Mouse (Mus musculus) limb, embryonic 14.5 days (tissue): Measurements from ENCODE around the gene Cdc42. TPM values are rescaled to one million over a fixed set of nuclear protein-coding genes. Genes with fewer than 3 reads are reported as not detected.

Source experiments
- ATAC-seq: fragments of 200-750 bp; cut with Nextera tagmentation; 2 replicates; pipeline ENCODE4 v1.8.0; 2017; ENCODE audit warnings: low read depth, moderate number of reproducible peaks, moderate TSS enrichment; ENCODE audit not compliant: low FRiP score
- DNase-seq: peaks from one replicate; pipeline ENCODE4 v3.0.0-alpha.2; 2015; ENCODE audit warnings: low spot score
- H3K27ac ChIP-seq: fragments of 300-500 bp; sonication (generic); replicated peaks from 2 replicates; pipeline ENCODE4 v1.5.1; 2014; ENCODE audit warnings: low read depth, mild to moderate bottlenecking, low read length, moderate library complexity, mixed read lengths
- H3K27me3 ChIP-seq: fragments of 300-500 bp; sonication (generic); 2 replicates; pipeline ENCODE4 v1.6.1; 2014; ENCODE audit warnings: low read length, mixed read lengths; ENCODE audit not compliant: control insufficient read depth, insufficient read depth
- H3K36me3 ChIP-seq: fragments of 300-500 bp; sonication (generic); 2 replicates; pipeline ENCODE4 v1.6.1; 2014; ENCODE audit warnings: mild to moderate bottlenecking, low read length, moderate library complexity, mixed read lengths; ENCODE audit not compliant: control insufficient read depth, insufficient read depth
- H3K4me1 ChIP-seq: fragments of 300-500 bp; sonication (generic); 2 replicates; pipeline ENCODE4 v1.6.1; 2014; ENCODE audit warnings: antibody characterized with exemption, low read length, mixed read lengths; ENCODE audit not compliant: control insufficient read depth, insufficient read depth
- H3K4me2 ChIP-seq: fragments of 300-500 bp; sonication (generic); replicated peaks from 2 replicates; pipeline ENCODE4 v1.6.1; 2014; ENCODE audit warnings: low read depth, mild to moderate bottlenecking, low read length, moderate library complexity; ENCODE audit not compliant: severe bottlenecking
- H3K4me3 ChIP-seq: fragments of 300-500 bp; sonication (generic); replicated peaks from 2 replicates; pipeline ENCODE4 v1.5.1; 2014; ENCODE audit warnings: low read length
- H3K9ac ChIP-seq: fragments of 300-500 bp; sonication (generic); 2 replicates; pipeline ENCODE4 v1.6.1; 2014; ENCODE audit warnings: mild to moderate bottlenecking, low read depth, low read length, moderate library complexity; ENCODE audit not compliant: severe bottlenecking
- H3K9me3 ChIP-seq: fragments of 300-500 bp; sonication (generic); 2 replicates; pipeline ENCODE4 v1.6.1; 2016; ENCODE audit warnings: low read length; ENCODE audit not compliant: control insufficient read depth
- POLR2A ChIP-seq: fragments of 200-500 bp; IDR thresholded peaks from 2 replicates; pipeline ENCODE4 v1.8.0; 2012; ENCODE audit warnings: inconsistent platforms, mild to moderate bottlenecking, moderate library complexity, borderline replicate concordance; ENCODE audit not compliant: insufficient read depth, insufficient read length; ENCODE audit errors: extremely low read depth
- WGBS: fragments of 180-500 bp; shearing (Covaris S2); extraction: QIAGEN DNeasy Blood & Tissue Kit; methylation state at CpG from one replicate; pipeline ENCODE4 v1.1.7; 2014; 5-methylcytosine and 5-hydroxymethylcytosine counted together
- polyA plus RNA-seq, 2 experiments: library from polyadenylated mRNA; depleted of rRNA in 1 of 2; stranded (reverse) in 1 of 2; unstranded in 1 of 2; fragments of >200 nt; fragmentation: Nextera tagmentation in 1 of 2; extraction: Ambion mirVana in 1 of 2; gene quantifications; 2 replicates each; pipeline versions ENCODE4 v1.2.1 to v1.2.3; 2012 to 2014

Cdc42 gene
- polyA plus RNA-seq, 2 experiments = 342 to 720 TPM

DNA sequence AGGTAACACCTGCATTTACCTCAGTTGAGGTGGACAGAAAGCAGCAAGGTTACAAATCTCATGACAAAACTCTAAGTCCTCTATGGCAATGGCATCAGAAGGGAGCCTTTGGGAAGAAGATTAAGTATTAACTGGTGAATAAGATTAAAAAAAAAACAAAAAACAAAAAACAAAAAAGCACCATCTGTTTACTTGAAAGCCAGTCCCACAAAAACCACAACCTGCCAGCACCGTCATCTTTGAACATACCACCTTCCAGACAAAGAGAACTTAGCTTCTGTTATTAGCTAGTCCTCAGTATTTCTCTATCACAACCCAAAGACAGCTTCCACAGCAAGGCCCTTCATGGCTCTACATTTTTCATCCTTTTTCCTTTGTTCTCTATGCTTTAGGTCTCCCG, 12.4 kb downstream of the Cdc42 start:
- Histone ChIP-seq H3K27me3 (no peaks in the 10 kb centered on the region), H3K9ac (no peak overlapping the region), H3K27ac (no peak overlapping the region), H3K4me3 (no peak overlapping the region), H3K9me3 (no peaks in the 10 kb centered on the region), H3K4me1 (no peaks in the 10 kb centered on the region), H3K36me3 (peaks cover 23% of the 10 kb centered on the region; the same call in 1 of the 2 replicates), H3K4me2 (no peak overlapping the region)
- 88% methylated on average over 2 of the region's 2 CpGs for WGBS
- TF ChIP-seq POLR2A = no peak
- no peak for ATAC-seq
- DNase-seq = no peak

DNA sequence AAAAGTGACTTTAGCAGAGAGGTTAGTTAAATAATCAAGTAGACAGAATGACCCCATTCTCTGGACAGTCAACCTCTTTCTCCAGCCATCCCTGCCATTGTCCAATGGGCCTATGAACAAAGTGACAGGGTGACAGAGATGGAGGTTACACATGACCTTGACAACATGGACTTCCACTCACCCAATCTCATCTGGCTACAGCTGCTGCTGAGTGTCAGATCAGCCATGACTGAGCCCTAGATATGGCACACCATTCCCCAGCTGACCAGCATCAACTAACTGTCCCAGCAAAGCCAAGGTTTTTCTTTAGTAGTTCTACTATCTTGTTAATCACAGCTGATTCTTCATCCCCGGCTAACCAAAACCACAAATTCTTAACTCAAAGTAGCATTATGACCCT, 14.7 kb downstream of the Cdc42 start:
- H3K4me1 ChIP-seq = peaks cover 7% of the 10 kb centered on the region; the same call in 1 of the 2 replicates
- H3K4me2 ChIP-seq = no peak overlapping the region
- no peak for ATAC-seq
- H3K9ac ChIP-seq = no peak overlapping the region
- H3K27me3 ChIP-seq = no peaks in the 10 kb centered on the region
- no peak for TF ChIP-seq POLR2A
- DNase-seq = no peak
- H3K4me3 ChIP-seq = no peak overlapping the region
- H3K27ac ChIP-seq = no peak overlapping the region
- WGBS = 91% methylated on average over 1 of the region's 1 CpGs
- H3K9me3 ChIP-seq = no peaks in the 10 kb centered on the region
- H3K36me3 ChIP-seq = peaks cover 23% of the 10 kb centered on the region; the same call in 1 of the 2 replicates

DNA sequence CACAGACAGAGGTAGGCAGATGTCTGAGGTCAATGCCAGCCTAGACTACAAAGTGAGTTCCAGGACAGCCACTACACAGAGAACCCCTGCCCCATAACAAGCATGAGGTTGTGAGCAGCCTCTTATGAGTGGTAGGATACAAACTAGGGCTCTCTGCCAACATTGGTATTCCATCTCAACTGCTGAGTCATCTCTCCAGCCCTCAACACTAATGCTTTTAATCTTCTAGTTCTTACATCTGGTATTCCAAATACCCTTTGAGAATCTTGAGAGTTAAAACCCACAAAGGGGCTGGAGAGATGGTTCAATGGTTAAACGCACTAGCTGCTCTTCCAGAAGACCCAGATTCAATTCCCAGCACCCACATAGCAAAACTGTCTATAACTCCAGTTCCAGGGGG, 18.1 kb downstream of the Cdc42 start:
- H3K4me1 ChIP-seq = peaks cover 10% of the 10 kb centered on the region; the same call in 1 of the 2 replicates
- WGBS = 76% methylated on average over 1 of the region's 1 CpGs
- no peaks in the 10 kb centered on the region for H3K27me3 ChIP-seq
- no peaks in the 10 kb centered on the region for H3K9me3 ChIP-seq
- peaks cover 19% of the 10 kb centered on the region for H3K36me3 ChIP-seq
- no peak overlapping the region for H3K4me2 ChIP-seq
- H3K4me3 ChIP-seq = no peak overlapping the region
- no peak for ATAC-seq
- H3K9ac ChIP-seq = no peak overlapping the region
- no peak for TF ChIP-seq POLR2A
- H3K27ac ChIP-seq = no peak overlapping the region
- peak; percentile 49 for DNase-seq

DNA sequence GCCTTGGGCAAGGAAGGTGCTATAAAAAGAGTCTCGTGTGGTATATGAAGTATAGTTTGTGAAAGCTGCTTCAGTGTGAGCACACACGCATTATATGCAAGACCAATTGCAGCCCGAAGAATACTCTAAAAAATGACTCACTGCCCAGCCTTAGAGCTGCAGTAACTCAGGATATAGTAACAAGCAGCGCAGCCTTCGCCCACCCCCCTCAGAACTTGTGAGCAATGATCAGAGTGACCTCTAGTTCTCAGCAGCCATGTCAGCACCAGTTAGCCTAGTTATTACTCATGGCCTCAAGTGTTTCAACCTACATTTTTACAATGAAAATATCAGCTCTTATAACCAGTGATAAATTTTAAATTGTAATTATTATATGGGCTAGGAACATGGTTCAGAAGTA, 21.1 kb downstream of the Cdc42 start:
- Histone ChIP-seq H3K9ac (no peak overlapping the region), H3K4me3 (no peak overlapping the region), H3K4me2 (no peak overlapping the region), H3K36me3 (peaks cover 47% of the 10 kb centered on the region), H3K27me3 (no peaks in the 10 kb centered on the region), H3K9me3 (no peaks in the 10 kb centered on the region), H3K4me1 (peaks cover 10% of the 10 kb centered on the region; the same call in 1 of the 2 replicates), H3K27ac (no peak overlapping the region)
- ATAC-seq (no peak), DNase-seq (no peak)
- no peak for TF ChIP-seq POLR2A
- WGBS = 78% methylated on average over 5 of the region's 5 CpGs

DNA sequence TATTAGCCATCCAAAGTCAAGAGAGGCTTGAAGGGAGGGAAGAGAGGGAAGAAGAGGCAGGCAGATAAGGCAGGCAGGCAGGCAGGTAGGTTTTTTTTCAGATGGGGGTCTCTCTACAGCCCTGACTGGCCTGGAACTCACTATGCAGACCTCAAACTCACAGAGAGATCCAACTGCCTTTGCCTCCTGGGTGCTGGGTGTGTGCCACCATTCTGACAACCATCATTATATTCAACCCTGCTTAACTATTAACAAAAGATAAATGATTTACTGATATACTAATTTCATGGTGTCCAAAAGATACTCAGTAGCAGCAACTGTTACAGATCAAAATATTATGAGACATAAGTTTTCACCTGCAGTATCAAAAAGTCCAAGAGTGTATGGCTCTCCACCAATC, 25.5 kb downstream of the Cdc42 start:
- no peak for TF ChIP-seq POLR2A
- Histone ChIP-seq H3K9ac (no peak overlapping the region), H3K9me3 (no peaks in the 10 kb centered on the region), H3K36me3 (peaks cover 79% of the 10 kb centered on the region), H3K27me3 (no peaks in the 10 kb centered on the region), H3K4me1 (no peaks in the 10 kb centered on the region), H3K4me3 (no peak overlapping the region), H3K4me2 (no peak overlapping the region), H3K27ac (no peak overlapping the region)
- no peak for ATAC-seq
- DNase-seq = no peak

DNA sequence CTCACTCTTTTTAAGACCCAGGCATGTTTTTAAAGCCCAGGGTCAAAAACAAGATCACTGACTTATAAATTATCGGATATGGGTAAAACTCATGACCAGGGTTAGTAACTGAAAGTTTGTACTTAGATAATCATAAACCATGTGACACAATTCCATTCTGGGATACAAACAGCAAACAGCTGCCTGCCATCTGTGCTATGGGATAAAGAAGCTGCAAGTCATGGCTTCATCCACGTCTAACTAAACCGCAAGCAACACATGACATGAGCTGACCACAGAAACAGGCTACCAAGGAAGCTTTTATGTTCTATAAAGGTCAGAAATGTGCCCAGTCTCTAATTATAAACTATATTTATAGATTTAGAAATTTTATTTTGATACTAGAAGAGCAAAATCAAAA, 31.0 kb downstream of the Cdc42 start:
- DNase-seq (peak; percentile 22), ATAC-seq (peak; percentile 50; the same call in 1 of the 2 replicates)
- H3K9me3 ChIP-seq = no peaks in the 10 kb centered on the region
- no peaks in the 10 kb centered on the region for H3K27me3 ChIP-seq
- WGBS = 77% methylated on average over 3 of the region's 3 CpGs
- TF ChIP-seq POLR2A = no peak
- 0 out of 2 replicates have a peak overlapping the region, but pooled peaks have one; percentile 16 for H3K27ac ChIP-seq
- H3K4me1 ChIP-seq = no peaks in the 10 kb centered on the region
- H3K36me3 ChIP-seq = peaks cover 67% of the 10 kb centered on the region
- no peak overlapping the region for H3K4me2 ChIP-seq
- no peak overlapping the region for H3K4me3 ChIP-seq
- no peak overlapping the region for H3K9ac ChIP-seq
